In genomic region chr17:33826850-33827249, GRCm38 (mm10) we compare ENCODE assay signal across 8 mouse cellular contexts. TPM values are rescaled to one million over a fixed set of nuclear protein-coding genes. Genes with fewer than 3 reads are reported as not detected.
DNase-seq lines count a peak whose midpoint lies in the region; ATAC-seq and TF ChIP-seq lines count a peak whose summit lies in the region.

No protein-coding gene starts in this region.

- H3K9ac ChIP-seq in midbrain, embryonic 11.5 days (ENCODE audit: low read length): no peak overlapping the region
- H3K9ac ChIP-seq in midbrain, embryonic 13.5 days (replicated peaks): no peak overlapping the region
- H3K9ac ChIP-seq in hindbrain, postnatal 0 days (replicated peaks; ENCODE audit: low read length): no peak overlapping the region
- no peak overlapping the region for H3K9ac ChIP-seq in liver, adult 2 months (ENCODE audit: low read depth, low read length)

- no peak for ATAC-seq in midbrain, embryonic 11.5 days (ENCODE audit: low FRiP score)
- ATAC-seq in midbrain, embryonic 13.5 days: no peak
- peak; percentile 21 for ATAC-seq in activated CD4-positive, CD25-positive, alpha-beta regulatory T cell, adult 4 months
- ATAC-seq in hindbrain, postnatal 0 days: no peak
- ATAC-seq in inflammation-experienced regulatory T-cells, adult 6 months: no peak

- H3K4me2 ChIP-seq in midbrain, embryonic 11.5 days: no peak overlapping the region
- H3K4me2 ChIP-seq in midbrain, embryonic 13.5 days (replicated peaks): no peak overlapping the region
- H3K4me2 ChIP-seq in hindbrain, postnatal 0 days (ENCODE audit: low read depth, low read length): no peak overlapping the region

- no peaks in the 10 kb centered on the region for H3K27me3 ChIP-seq in midbrain, embryonic 11.5 days (ENCODE audit: control insufficient read depth, insufficient read depth, low read length)
- no peaks in the 10 kb centered on the region for H3K27me3 ChIP-seq in midbrain, embryonic 13.5 days
- H3K27me3 ChIP-seq in hindbrain, postnatal 0 days (ENCODE audit: insufficient read depth, low read length): no peaks in the 10 kb centered on the region
- no peaks in the 10 kb centered on the region for H3K27me3 ChIP-seq in liver, adult 2 months (ENCODE audit: control insufficient read depth, insufficient read depth, low read length)

- no peak overlapping the region for H3K27ac ChIP-seq in midbrain, embryonic 11.5 days (ENCODE audit: low read depth, low read length)
- H3K27ac ChIP-seq in midbrain, embryonic 13.5 days: no peak overlapping the region
- no peak overlapping the region for H3K27ac ChIP-seq in hindbrain, postnatal 0 days
- no peak overlapping the region for H3K27ac ChIP-seq in liver, adult 2 months (replicated peaks; ENCODE audit: insufficient read depth, low read depth, low read length)

- DNase-seq in midbrain, embryonic 11.5 days (ENCODE audit: low spot score, missing footprints): peak; percentile 93
- peak; percentile 87 for DNase-seq in embryo, embryonic 10.5 days (ENCODE audit: low spot score)
- DNase-seq in hindbrain, postnatal 0 days (ENCODE audit: low spot score): peak; percentile 89
- DNase-seq in liver, adult 2 months (ENCODE audit: extremely low read depth, low read depth, low spot score): peak; percentile 72
- peak; percentile 67 for DNase-seq in right cerebral cortex, adult 18-20 months

- peak; percentile 91 for TF ChIP-seq CTCF in hindbrain, postnatal 0 days (IDR thresholded peaks at IDR 0.05; ENCODE audit: low read depth)
- TF ChIP-seq CTCF in liver, adult 2 months (IDR thresholded peaks at IDR 0.05; ENCODE audit: low read depth, low read length): peak; percentile 71

- 0% methylated on average over 3 of the region's 3 CpGs for WGBS in midbrain, embryonic 11.5 days
- WGBS in midbrain, embryonic 13.5 days: under 1% methylated on average over 3 of the region's 3 CpGs
- 0% methylated on average over 3 of the region's 3 CpGs for WGBS in hindbrain, postnatal 0 days
- 0% methylated on average over 3 of the region's 3 CpGs for WGBS in liver, adult 2 months

- peaks cover 16% of the 10 kb centered on the region for H3K4me1 ChIP-seq in midbrain, embryonic 11.5 days (ENCODE audit: control insufficient read depth, insufficient read depth, low read length)
- peaks cover 29% of the 10 kb centered on the region for H3K4me1 ChIP-seq in midbrain, embryonic 13.5 days (replicated peaks)
- H3K4me1 ChIP-seq in hindbrain, postnatal 0 days (ENCODE audit: insufficient read depth, low read length): peaks cover 11% of the 10 kb centered on the region
- peaks cover 25% of the 10 kb centered on the region for H3K4me1 ChIP-seq in liver, adult 2 months (ENCODE audit: control insufficient read depth, insufficient read depth, low read length)

- no peak overlapping the region for H3K4me3 ChIP-seq in midbrain, embryonic 11.5 days (ENCODE audit: low read depth, low read length)
- no peak overlapping the region for H3K4me3 ChIP-seq in midbrain, embryonic 13.5 days (replicated peaks)
- H3K4me3 ChIP-seq in hindbrain, postnatal 0 days (ENCODE audit: low read length): no peak overlapping the region
- H3K4me3 ChIP-seq in liver, adult 2 months (ENCODE audit: insufficient read depth, low read depth, low read length): no peak overlapping the region

- no peaks in the 10 kb centered on the region for H3K9me3 ChIP-seq in midbrain, embryonic 11.5 days (ENCODE audit: control insufficient read depth, low read length)
- H3K9me3 ChIP-seq in midbrain, embryonic 13.5 days: no peaks in the 10 kb centered on the region
- H3K9me3 ChIP-seq in hindbrain, postnatal 0 days (ENCODE audit: low read length): no peaks in the 10 kb centered on the region

- no peak for TF ChIP-seq POLR2A in liver, adult 2 months (IDR thresholded peaks at IDR 0.05; ENCODE audit: extremely low read depth, insufficient read depth, low read length)

- peaks cover 9% of the 10 kb centered on the region; the same call in 1 of the 2 replicates for H3K79me2 ChIP-seq in liver, adult 2 months (ENCODE audit: control insufficient read depth, insufficient read depth, low read length)

- H3K36me3 ChIP-seq in midbrain, embryonic 11.5 days (ENCODE audit: control insufficient read depth, insufficient read depth, low read length): peaks cover 13% of the 10 kb centered on the region; the same call in 1 of the 2 replicates
- peaks cover 43% of the 10 kb centered on the region for H3K36me3 ChIP-seq in midbrain, embryonic 13.5 days
- H3K36me3 ChIP-seq in hindbrain, postnatal 0 days (ENCODE audit: insufficient read depth, low read length): peaks cover 17% of the 10 kb centered on the region
- peaks cover 31% of the 10 kb centered on the region for H3K36me3 ChIP-seq in liver, adult 2 months (ENCODE audit: control insufficient read depth, insufficient read depth, low read length)

RNA-seq across cellular contexts. Expression of gene Ndufa7, which starts 2.5 kb away (rescaled TPM):
- polyA plus RNA-seq in midbrain, embryonic 11.5 days (2014; fragmentation: Nextera tagmentation; extraction: Ambion mirVana): 408 and 456 TPM in 2 replicates
- 482 and 516 TPM in 2 replicates for polyA plus RNA-seq in midbrain, embryonic 13.5 days (2015; fragmentation: Nextera tagmentation; extraction: Ambion mirVana)
- 100 to 1,000 TPM; 389 to 432 TPM for polyA plus RNA-seq in activated CD4-positive, CD25-positive, alpha-beta regulatory T cell, adult 4 months (2017; shearing (Covaris generic))
- total RNA-seq in hindbrain, postnatal 0 days (2014; rRNA removed): 289 and 356 TPM in 2 replicates
- polyA plus RNA-seq in hindbrain, postnatal 0 days (2015; fragmentation: Nextera tagmentation; extraction: Ambion mirVana): 562 and 577 TPM in 2 replicates
- total RNA-seq in liver, adult 2 months (2014; rRNA removed): 214 and 217 TPM in 2 replicates
- polyA plus RNA-seq in liver, adult 2 months (2012; rRNA removed): 372 and 457 TPM in 2 replicates
- polyA plus RNA-seq in inflammation-experienced regulatory T-cells, adult 6 months (2017; shearing (Covaris generic)): 100 to 1,000 TPM; 364 to 457 (median 417) TPM

RNA-seq across cellular contexts. Expression of gene Rps28, which starts 2.5 kb away (rescaled TPM):
- polyA plus RNA-seq in midbrain, embryonic 11.5 days (2014; fragmentation: Nextera tagmentation; extraction: Ambion mirVana): 748 and 845 TPM in 2 replicates
- polyA plus RNA-seq in midbrain, embryonic 13.5 days (2015; fragmentation: Nextera tagmentation; extraction: Ambion mirVana): 704 and 707 TPM in 2 replicates
- polyA plus RNA-seq in activated CD4-positive, CD25-positive, alpha-beta regulatory T cell, adult 4 months (2017; shearing (Covaris generic)): 1,000 to 10,000 TPM; 1,524 to 2,342 TPM
- total RNA-seq in hindbrain, postnatal 0 days (2014; rRNA removed): 117 and 293 TPM in 2 replicates
- polyA plus RNA-seq in hindbrain, postnatal 0 days (2015; fragmentation: Nextera tagmentation; extraction: Ambion mirVana): 609 and 617 TPM in 2 replicates
- total RNA-seq in liver, adult 2 months (2014; rRNA removed): 275 and 294 TPM in 2 replicates
- polyA plus RNA-seq in liver, adult 2 months (2012; rRNA removed): 374 and 500 TPM in 2 replicates
- polyA plus RNA-seq in inflammation-experienced regulatory T-cells, adult 6 months (2017; shearing (Covaris generic)): 1,000 to 10,000 TPM; 1,118 to 2,316 (median 1,890) TPM

RNA-seq across cellular contexts. Expression of gene Cd320, which starts 16.0 kb away (rescaled TPM):
- polyA plus RNA-seq in midbrain, embryonic 11.5 days (2014; fragmentation: Nextera tagmentation; extraction: Ambion mirVana): 67.5 and 70.5 TPM in 2 replicates
- polyA plus RNA-seq in midbrain, embryonic 13.5 days (2015; fragmentation: Nextera tagmentation; extraction: Ambion mirVana): 64.0 and 66.9 TPM in 2 replicates
- 10 to 100 TPM; 11.4 to 15.9 TPM for polyA plus RNA-seq in activated CD4-positive, CD25-positive, alpha-beta regulatory T cell, adult 4 months (2017; shearing (Covaris generic))
- total RNA-seq in hindbrain, postnatal 0 days (2014; rRNA removed): 25.1 and 26.0 TPM in 2 replicates
- polyA plus RNA-seq in hindbrain, postnatal 0 days (2015; fragmentation: Nextera tagmentation; extraction: Ambion mirVana): 55.7 and 58.6 TPM in 2 replicates
- total RNA-seq in liver, adult 2 months (2014; rRNA removed): 7.1 and 7.5 TPM in 2 replicates
- 13.0 and 16.9 TPM in 2 replicates for polyA plus RNA-seq in liver, adult 2 months (2012; rRNA removed)
- 10 to 100 TPM; 11.2 to 11.6 (median 11.2) TPM for polyA plus RNA-seq in inflammation-experienced regulatory T-cells, adult 6 months (2017; shearing (Covaris generic))

RNA-seq across cellular contexts. Expression of gene Kank3, which starts 16.5 kb away (rescaled TPM):
- polyA plus RNA-seq in midbrain, embryonic 11.5 days (2014; fragmentation: Nextera tagmentation; extraction: Ambion mirVana): 18.3 and 23.9 TPM in 2 replicates
- polyA plus RNA-seq in midbrain, embryonic 13.5 days (2015; fragmentation: Nextera tagmentation; extraction: Ambion mirVana): 28.6 and 36.2 TPM in 2 replicates
- polyA plus RNA-seq in activated CD4-positive, CD25-positive, alpha-beta regulatory T cell, adult 4 months (2017; shearing (Covaris generic)): 1 to 10 TPM; 1.9 to 3.3 TPM
- total RNA-seq in hindbrain, postnatal 0 days (2014; rRNA removed): 33.5 and 57.2 TPM in 2 replicates
- polyA plus RNA-seq in hindbrain, postnatal 0 days (2015; fragmentation: Nextera tagmentation; extraction: Ambion mirVana): 44.1 and 47.9 TPM in 2 replicates
- 6.0 and 7.3 TPM in 2 replicates for total RNA-seq in liver, adult 2 months (2014; rRNA removed)
- 9.5 and 13.4 TPM in 2 replicates for polyA plus RNA-seq in liver, adult 2 months (2012; rRNA removed)
- polyA plus RNA-seq in inflammation-experienced regulatory T-cells, adult 6 months (2017; shearing (Covaris generic)): 1 to 10 TPM; 2.4 to 2.7 (median 2.4) TPM

RNA-seq across cellular contexts. Expression of gene Angptl4, which starts 45.2 kb away (rescaled TPM):
- 20.6 and 21.4 TPM in 2 replicates for polyA plus RNA-seq in midbrain, embryonic 11.5 days (2014; fragmentation: Nextera tagmentation; extraction: Ambion mirVana)
- 14.3 and 17.1 TPM in 2 replicates for polyA plus RNA-seq in midbrain, embryonic 13.5 days (2015; fragmentation: Nextera tagmentation; extraction: Ambion mirVana)
- 1 to 10 TPM; 3.7 to 4.8 TPM for polyA plus RNA-seq in activated CD4-positive, CD25-positive, alpha-beta regulatory T cell, adult 4 months (2017; shearing (Covaris generic))
- 24.0 and 24.7 TPM in 2 replicates for total RNA-seq in hindbrain, postnatal 0 days (2014; rRNA removed)
- polyA plus RNA-seq in hindbrain, postnatal 0 days (2015; fragmentation: Nextera tagmentation; extraction: Ambion mirVana): 31.9 and 37.5 TPM in 2 replicates
- 129 and 142 TPM in 2 replicates for total RNA-seq in liver, adult 2 months (2014; rRNA removed)
- polyA plus RNA-seq in liver, adult 2 months (2012; rRNA removed): 28.1 and 49.5 TPM in 2 replicates
- 1 to 10 TPM; 3.5 to 5.9 (median 4.1) TPM for polyA plus RNA-seq in inflammation-experienced regulatory T-cells, adult 6 months (2017; shearing (Covaris generic))
